Mouse (Mus musculus) midbrain, embryonic 12.5 days (tissue): Measurements from ENCODE around the gene Baz2b. TPM values are rescaled to one million over a fixed set of nuclear protein-coding genes. Genes with fewer than 3 reads are reported as not detected.

Experiments used
- ATAC-seq: fragments of 200-750 bp; cut with Nextera tagmentation; 2 replicates; pipeline ENCODE4 v1.8.0; 2017; ENCODE audit warnings: low read depth, moderate TSS enrichment, moderate library complexity; ENCODE audit not compliant: low FRiP score
- H3K27ac ChIP-seq: fragments of 300-500 bp; sonication (generic); replicated peaks from 2 replicates; pipeline ENCODE4 v1.5.1; 2016; ENCODE audit warnings: mild to moderate bottlenecking
- H3K27me3 ChIP-seq: fragments of 300-500 bp; sonication (generic); 2 replicates; pipeline ENCODE4 v1.6.1; 2016; ENCODE audit warnings: mild to moderate bottlenecking
- H3K36me3 ChIP-seq: fragments of 300-500 bp; sonication (generic); 2 replicates; pipeline ENCODE4 v1.6.1; 2016
- H3K4me1 ChIP-seq: fragments of 300-500 bp; sonication (generic); 2 replicates; pipeline ENCODE4 v1.6.1; 2016
- H3K4me2 ChIP-seq: fragments of 300-500 bp; sonication (generic); replicated peaks from 2 replicates; pipeline ENCODE4 v1.6.1; 2016; ENCODE audit warnings: mild to moderate bottlenecking, moderate library complexity
- H3K4me3 ChIP-seq: fragments of 300-500 bp; sonication (generic); 2 replicates; pipeline ENCODE4 v1.5.1; 2016; ENCODE audit warnings: mild to moderate bottlenecking
- H3K9ac ChIP-seq: fragments of 300-500 bp; sonication (generic); replicated peaks from 2 replicates; pipeline ENCODE4 v1.6.1; 2016; ENCODE audit warnings: mild to moderate bottlenecking, moderate library complexity
- H3K9me3 ChIP-seq: fragments of 300-500 bp; sonication (generic); 2 replicates; pipeline ENCODE4 v1.6.1; 2016; ENCODE audit warnings: mild to moderate bottlenecking
- WGBS: fragments of 180-500 bp; shearing (Covaris S2); methylation state at CpG from one replicate; pipeline ENCODE4 v1.1.7; 2016; 5-methylcytosine and 5-hydroxymethylcytosine counted together
- polyA plus RNA-seq: library from polyadenylated mRNA; unstranded; fragments of >200 nt; fragmentation: Nextera tagmentation; extraction: Ambion mirVana; gene quantifications from 2 replicates; pipeline ENCODE4 v1.2.1, GENCODE M21; 2016

Baz2b gene
- polyA plus RNA-seq, 1 experiment from 2014 or later: 86.9 TPM

- no peaks in the 10 kb centered on the region for H3K4me1 ChIP-seq
- no peak overlapping the region for H3K27ac ChIP-seq
- ATAC-seq: no peak
- H3K4me3 ChIP-seq: no peak overlapping the region
- WGBS: 52% methylated on average over 1 of the region's 1 CpGs
- H3K4me2 ChIP-seq: no peak overlapping the region
- H3K9me3 ChIP-seq: no peaks in the 10 kb centered on the region
- H3K9ac ChIP-seq: no peak overlapping the region
- H3K36me3 ChIP-seq: no peaks in the 10 kb centered on the region
- H3K27me3 ChIP-seq: no peaks in the 10 kb centered on the region
Observed at GRCm38 (mm10) chr2:60196841-60197240, 12.8 kb downstream of the Baz2b start.

GRCm38 (mm10) chr2:60181696-60182095, 27.9 kb downstream of the Baz2b start:
- H3K27me3 ChIP-seq: no peaks in the 10 kb centered on the region
- no peak overlapping the region for H3K9ac ChIP-seq
- H3K4me2 ChIP-seq: no peak overlapping the region
- no peaks in the 10 kb centered on the region for H3K4me1 ChIP-seq
- ATAC-seq: no peak
- H3K9me3 ChIP-seq: no peaks in the 10 kb centered on the region
- 57% methylated on average over 2 of the region's 2 CpGs for WGBS
- H3K4me3 ChIP-seq: no peak overlapping the region
- no peaks in the 10 kb centered on the region for H3K36me3 ChIP-seq
- no peak overlapping the region for H3K27ac ChIP-seq

- 81% methylated on average over 3 of the region's 3 CpGs for WGBS
Observed at GRCm38 (mm10) chr2:60177490-60177889, 32.1 kb downstream of the Baz2b start.

GRCm38 (mm10) chr2:60176087-60176486, 33.6 kb downstream of the Baz2b start:
- ATAC-seq: no peak
- H3K4me3 ChIP-seq: no peak overlapping the region
- no peak overlapping the region for H3K4me2 ChIP-seq
- H3K4me1 ChIP-seq: 0 out of 2 replicates have a peak, but pooled peaks cover 3% of the 10 kb centered on the region
- H3K27me3 ChIP-seq: no peaks in the 10 kb centered on the region
- H3K36me3 ChIP-seq: no peaks in the 10 kb centered on the region
- no peaks in the 10 kb centered on the region for H3K9me3 ChIP-seq
- no peak overlapping the region for H3K9ac ChIP-seq
- 85% methylated on average over 5 of the region's 5 CpGs for WGBS
- no peak overlapping the region for H3K27ac ChIP-seq

More at GRCm38 (mm10) chr2:60177490-60177889, 32.1 kb downstream of the Baz2b start:
- ATAC-seq: no peak
- no peaks in the 10 kb centered on the region for H3K36me3 ChIP-seq
- no peak overlapping the region for H3K27ac ChIP-seq
- no peaks in the 10 kb centered on the region for H3K27me3 ChIP-seq
- no peak overlapping the region for H3K4me3 ChIP-seq
- no peaks in the 10 kb centered on the region for H3K9me3 ChIP-seq
- no peaks in the 10 kb centered on the region for H3K4me1 ChIP-seq
- no peak overlapping the region for H3K4me2 ChIP-seq
- no peak overlapping the region for H3K9ac ChIP-seq

GRCm38 (mm10) chr2:60175078-60175477, 34.6 kb downstream of the Baz2b start:
- Histone ChIP-seq H3K4me2 (no peak overlapping the region), H3K9ac (no peak overlapping the region), H3K27me3 (no peaks in the 10 kb centered on the region), H3K36me3 (no peaks in the 10 kb centered on the region), H3K4me1 (0 out of 2 replicates have a peak, but pooled peaks cover 3% of the 10 kb centered on the region), H3K9me3 (no peaks in the 10 kb centered on the region), H3K27ac (no peak overlapping the region), H3K4me3 (no peak overlapping the region)
- 96% methylated on average over 3 of the region's 4 CpGs for WGBS
- ATAC-seq: no peak

GRCm38 (mm10) chr2:60173595-60173994, 36.0 kb downstream of the Baz2b start:
- H3K9ac ChIP-seq: no peak overlapping the region
- WGBS: 91% methylated on average over 4 of the region's 4 CpGs
- H3K4me1 ChIP-seq: 0 out of 2 replicates have a peak, but pooled peaks cover 3% of the 10 kb centered on the region
- H3K27ac ChIP-seq: no peak overlapping the region
- no peaks in the 10 kb centered on the region for H3K9me3 ChIP-seq
- no peak overlapping the region for H3K4me2 ChIP-seq
- H3K4me3 ChIP-seq: no peak overlapping the region
- no peak for ATAC-seq
- H3K36me3 ChIP-seq: no peaks in the 10 kb centered on the region
- H3K27me3 ChIP-seq: no peaks in the 10 kb centered on the region

GRCm38 (mm10) chr2:60173190-60173589, 36.4 kb downstream of the Baz2b start:
- 57% methylated on average over 3 of the region's 3 CpGs for WGBS
- H3K4me2 ChIP-seq: no peak overlapping the region
- no peaks in the 10 kb centered on the region for H3K27me3 ChIP-seq

GRCm38 (mm10) chr2:60172531-60172914, 37.1 kb downstream of the Baz2b start:
- no peak for ATAC-seq
- Histone ChIP-seq H3K9me3 (no peaks in the 10 kb centered on the region), H3K9ac (no peak overlapping the region), H3K4me1 (0 out of 2 replicates have a peak, but pooled peaks cover 3% of the 10 kb centered on the region), H3K4me2 (no peak overlapping the region), H3K27me3 (no peaks in the 10 kb centered on the region), H3K4me3 (no peak overlapping the region), H3K27ac (no peak overlapping the region), H3K36me3 (no peaks in the 10 kb centered on the region)
- 71% methylated on average over 2 of the region's 2 CpGs for WGBS

More at GRCm38 (mm10) chr2:60173190-60173589, 36.4 kb downstream of the Baz2b start:
- Histone ChIP-seq H3K4me3 (no peak overlapping the region), H3K9ac (no peak overlapping the region), H3K27ac (no peak overlapping the region), H3K9me3 (no peaks in the 10 kb centered on the region), H3K4me1 (0 out of 2 replicates have a peak, but pooled peaks cover 3% of the 10 kb centered on the region), H3K36me3 (no peaks in the 10 kb centered on the region)
- no peak for ATAC-seq

- ATAC-seq: no peak
- Histone ChIP-seq H3K4me3 (no peak overlapping the region), H3K9me3 (no peaks in the 10 kb centered on the region), H3K27ac (no peak overlapping the region), H3K4me2 (no peak overlapping the region), H3K36me3 (no peaks in the 10 kb centered on the region), H3K9ac (no peak overlapping the region), H3K4me1 (0 out of 2 replicates have a peak, but pooled peaks cover 3% of the 10 kb centered on the region), H3K27me3 (no peaks in the 10 kb centered on the region)
- WGBS: 82% methylated on average over 7 of the region's 7 CpGs
Observed at GRCm38 (mm10) chr2:60171786-60172530, 37.7 kb downstream of the Baz2b start.

GRCm38 (mm10) chr2:60166878-60167277, 42.8 kb downstream of the Baz2b start:
- H3K9me3 ChIP-seq: 0 out of 2 replicates have a peak, but pooled peaks cover 3% of the 10 kb centered on the region
- no peak overlapping the region for H3K27ac ChIP-seq
- H3K4me1 ChIP-seq: no peaks in the 10 kb centered on the region
- no peaks in the 10 kb centered on the region for H3K36me3 ChIP-seq
- 92% methylated on average over 4 of the region's 4 CpGs for WGBS
- no peak overlapping the region for H3K4me2 ChIP-seq
- H3K27me3 ChIP-seq: no peaks in the 10 kb centered on the region
- ATAC-seq: no peak
- no peak overlapping the region for H3K4me3 ChIP-seq
- no peak overlapping the region for H3K9ac ChIP-seq

- no peaks in the 10 kb centered on the region for H3K36me3 ChIP-seq
- WGBS: 93% methylated on average over 11 of the region's 11 CpGs
- no peak for ATAC-seq
Observed at GRCm38 (mm10) chr2:60165679-60166078, 44.0 kb downstream of the Baz2b start.

GRCm38 (mm10) chr2:60163744-60164143, 45.9 kb downstream of the Baz2b start:
- H3K4me3 ChIP-seq: no peak overlapping the region
- no peak overlapping the region for H3K4me2 ChIP-seq
- no peaks in the 10 kb centered on the region for H3K4me1 ChIP-seq
- 0 out of 2 replicates have a peak, but pooled peaks cover 3% of the 10 kb centered on the region for H3K9me3 ChIP-seq
- ATAC-seq: no peak
- WGBS: 86% methylated on average over 2 of the region's 2 CpGs
- H3K27me3 ChIP-seq: no peaks in the 10 kb centered on the region
- no peak overlapping the region for H3K9ac ChIP-seq
- no peak overlapping the region for H3K27ac ChIP-seq
- no peaks in the 10 kb centered on the region for H3K36me3 ChIP-seq

More at GRCm38 (mm10) chr2:60165679-60166078, 44.0 kb downstream of the Baz2b start:
- no peak overlapping the region for H3K27ac ChIP-seq
- H3K4me2 ChIP-seq: no peak overlapping the region
- no peak overlapping the region for H3K9ac ChIP-seq
- H3K9me3 ChIP-seq: 0 out of 2 replicates have a peak, but pooled peaks cover 3% of the 10 kb centered on the region
- no peaks in the 10 kb centered on the region for H3K27me3 ChIP-seq
- H3K4me1 ChIP-seq: no peaks in the 10 kb centered on the region
- no peak overlapping the region for H3K4me3 ChIP-seq
